Mouse (Mus musculus) liver, embryonic 14.5 days (tissue): ENCODE results near the gene Ntrk3.

ENCODE experiments used
- CTCF ChIP-seq: IDR thresholded peaks from 2 replicates; pipeline ENCODE4 v1.5.1; 2016; ENCODE audit warnings: antibody characterized with exemption, low read depth, control low read depth
- EP300 ChIP-seq: IDR thresholded peaks from 2 replicates; pipeline ENCODE4 v1.6.1; 2016; ENCODE audit warnings: antibody characterized with exemption, low read depth

GRCm38 (mm10) chr7:78722051-78722450 is 15.8 kb downstream of the Ntrk3 start:
- TF ChIP-seq CTCF (no peak), EP300 (no peak)
